Mouse (Mus musculus) olfactory bulb, adult 2 months (tissue): ENCODE results near the gene Lnx2.

Experiments
- CTCF ChIP-seq: fragments of 200-500 bp; IDR thresholded peaks from 2 replicates; pipeline ENCODE4 v1.5.1; 2012; ENCODE audit warnings: low read depth, mild to moderate bottlenecking, low read length, moderate library complexity; ENCODE audit not compliant: insufficient read depth
- POLR2A ChIP-seq: fragments of 200-500 bp; IDR thresholded peaks from 2 replicates; pipeline ENCODE4 v1.6.1; 2012; ENCODE audit warnings: mild to moderate bottlenecking, low read depth, low read length, moderate library complexity; ENCODE audit not compliant: insufficient read depth

DNA sequence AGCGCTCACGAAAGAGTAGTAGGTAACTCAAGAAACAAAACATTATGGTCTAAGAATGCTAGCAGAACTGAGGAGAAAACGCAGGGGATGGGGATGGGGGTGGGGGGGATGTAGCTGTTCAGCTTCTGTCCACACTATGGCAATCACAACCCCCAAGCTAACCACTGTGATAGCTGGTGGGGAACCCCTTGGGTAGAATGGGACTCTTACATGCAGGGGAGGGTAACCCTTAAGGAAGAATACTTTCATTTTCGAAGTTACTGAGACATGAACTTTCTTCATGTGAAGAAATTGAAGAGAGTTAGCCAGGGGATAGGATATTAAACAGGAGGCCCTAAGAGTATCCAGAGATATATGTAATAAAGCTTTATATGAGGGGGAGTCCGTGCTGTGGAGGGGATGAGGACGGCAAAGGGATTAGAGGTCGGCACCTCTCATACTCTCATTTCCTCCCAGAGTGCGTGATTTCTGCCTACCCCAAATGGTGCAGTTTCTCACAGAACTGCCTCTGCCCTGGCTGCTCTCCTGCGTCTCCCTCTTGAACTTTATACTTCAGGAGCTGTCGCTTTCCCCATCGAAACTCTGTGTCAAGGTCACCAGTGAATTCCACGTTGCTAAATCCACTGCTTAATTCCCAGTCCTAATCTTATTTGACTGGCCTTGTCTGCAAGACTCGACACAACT lies 25.4 kb downstream of the Lnx2 start:
- TF ChIP-seq POLR2A (no peak), CTCF (no peak)
